Mouse (Mus musculus) right cerebral cortex, postnatal 14 days (tissue): ENCODE measurements around the gene Vmn2r81.
"Not testable (repeated sequence)": the region's sequence is repeated elsewhere in the genome, so short reads cannot be mapped to it uniquely, and the experiment has no call there.

Source experiments
- DNase-seq: peaks from one replicate; pipeline ENCODE4 v3.0.0; 2022

The Vmn2r81 gene

DNA sequence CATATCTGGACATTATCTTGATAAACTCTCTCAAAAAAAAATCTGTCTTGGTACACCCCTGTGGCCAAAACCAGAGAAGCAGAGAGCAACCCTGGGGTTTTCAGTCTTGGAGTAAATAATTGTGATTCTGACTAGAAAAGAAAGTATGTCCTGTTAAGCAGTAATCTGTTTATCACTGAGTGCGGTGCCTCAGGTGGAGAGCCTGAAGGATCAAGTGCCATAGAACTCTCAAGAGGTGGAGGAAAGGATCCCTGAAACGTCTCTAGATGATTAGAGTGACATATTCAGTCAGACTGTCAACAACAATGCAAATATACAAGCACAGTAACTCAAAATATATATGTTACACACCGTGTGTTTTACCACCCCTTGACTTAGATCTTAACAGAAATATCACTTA is at the start of gene Vmn2r81:
Gene Vmn2r81 (plus strand): TSS at position 301 of the 400 bp plus-strand sequence.
- DNase-seq: not testable (repeated sequence)

DNA sequence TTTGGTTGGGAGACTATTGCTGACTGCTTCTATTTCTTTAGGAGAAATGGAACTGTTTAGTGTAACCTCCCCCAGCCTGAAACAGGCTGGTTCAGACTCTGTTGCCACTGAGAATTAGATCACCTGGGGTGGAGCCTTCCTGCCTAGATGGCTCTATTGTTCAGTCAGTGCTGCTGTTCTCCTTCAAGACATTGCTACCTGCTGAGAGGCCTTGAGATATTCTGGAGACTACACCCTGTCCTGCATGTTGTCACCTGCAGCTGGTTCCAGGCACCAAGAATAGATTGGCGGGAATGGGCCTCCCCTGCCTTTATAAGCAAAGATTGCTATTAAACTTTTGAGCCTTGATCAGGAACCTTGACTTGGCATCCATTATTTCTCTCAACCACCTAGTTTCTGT is 47.5 kb upstream of the Vmn2r81 start:
- DNase-seq: not testable (repeated sequence)

GRCm38 (mm10) chr10:79220432-79220831 is 27.1 kb upstream of the Vmn2r81 start:
- no peak for DNase-seq

- no peak for DNase-seq
These were observed 25.9 kb upstream of the Vmn2r81 start for GRCm38 (mm10) chr10:79221606-79222005.

DNA sequence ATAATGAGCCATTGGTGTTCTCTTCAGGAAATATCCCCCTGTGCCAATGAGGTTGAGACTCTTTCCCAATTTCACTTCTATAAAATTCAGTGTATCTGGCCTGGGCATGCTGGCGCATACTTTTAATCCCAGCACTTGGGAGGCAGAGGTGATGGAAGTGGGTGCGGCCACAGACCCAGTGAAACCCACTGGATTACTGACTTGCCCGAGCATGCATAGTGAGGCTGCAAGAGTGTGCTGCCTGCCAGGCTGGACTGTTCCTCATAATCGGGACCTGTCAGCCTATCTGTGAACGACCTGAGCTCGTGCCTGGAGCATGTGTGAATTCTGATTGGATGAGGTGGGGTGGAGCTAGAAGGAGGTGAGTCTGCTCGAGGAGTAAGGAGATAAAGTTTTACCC is 25.3 kb upstream of the Vmn2r81 start:
- DNase-seq: no peak

GRCm38 (mm10) chr10:79322033-79322736 is 74.7 kb downstream of the Vmn2r81 start:
- not testable (repeated sequence) for DNase-seq

GRCm38 (mm10) chr10:79322737-79323086 is 75.2 kb downstream of the Vmn2r81 start:
- DNase-seq: no peak
